Mouse (Mus musculus) small intestine, adult 2 months (tissue): ENCODE results near the gene Olfr1410.

Experiments
- CTCF ChIP-seq: fragments of 200-500 bp; IDR thresholded peaks from 2 replicates; pipeline ENCODE4 v1.5.1; 2012; ENCODE audit warnings: low read depth, mild to moderate bottlenecking, control low read depth, inconsistent platforms, low read length, moderate library complexity, mixed read lengths; ENCODE audit not compliant: insufficient replicate concordance, insufficient read length; ENCODE audit errors: extremely low read depth
- POLR2A ChIP-seq: fragments of 200-500 bp; IDR thresholded peaks from 2 replicates; pipeline ENCODE4 v1.6.1; 2012; ENCODE audit warnings: low read depth, mild to moderate bottlenecking, control low read depth, inconsistent platforms, low read length, moderate library complexity

DNA sequence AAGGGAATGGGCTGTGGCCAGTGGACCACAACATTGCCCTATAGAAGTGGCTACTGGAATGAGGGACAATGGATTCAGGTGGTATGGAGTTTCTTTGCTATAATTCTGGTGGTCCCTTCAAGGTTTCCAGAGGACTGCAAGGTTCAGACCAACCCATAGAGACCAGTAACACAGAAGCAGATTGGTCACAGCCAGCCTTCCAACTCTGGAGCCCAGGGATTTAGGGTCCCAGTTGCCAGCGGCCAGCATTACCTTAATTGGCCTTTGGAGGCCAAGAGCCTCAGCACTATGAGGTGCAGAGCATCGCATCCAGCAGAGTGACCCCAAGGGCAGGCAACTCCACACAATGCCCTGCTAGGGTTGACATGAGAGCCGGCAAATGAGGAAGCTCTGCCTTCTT lies 34.6 kb upstream of the Olfr1410 start, which contains the start of gene Olfr1413:
- TF ChIP-seq POLR2A (no peak), CTCF (no peak)
